Mouse (Mus musculus) activated CD4-positive, CD25-positive, alpha-beta regulatory T cell (primary cell): ENCODE measurements around the gene P2ry1. TPM values are rescaled to one million over a fixed set of nuclear protein-coding genes. Genes with fewer than 3 reads are reported as not detected.

Experiments
- polyA plus RNA-seq, 2 experiments: library from polyadenylated mRNA; unstranded; fragments of 100-300 nt; shearing (Covaris generic); gene quantifications; one replicate each; pipeline ENCODE4 v1.2.1; 2017

The P2ry1 gene
- polyA plus RNA-seq: under 1 TPM in 1 of 2 experiments, not detected in 1; 0.24 TPM

GRCm38 (mm10) chr3:61002587-61003501, at the start of gene P2ry1:
Gene P2ry1 (plus strand): TSS chr3:61002795.

